Mouse (Mus musculus) embryonic fibroblast, embryonic 13.5 days (primary cell): Measurements from ENCODE around the gene Sec13.

Source experiments
- CTCF ChIP-seq: IDR thresholded peaks from 2 replicates; pipeline ENCODE4 v1.5.1; 2011; ENCODE audit warnings: mild to moderate bottlenecking, control low read depth, low read length, moderate library complexity, borderline replicate concordance; ENCODE audit not compliant: insufficient read depth
- POLR2A ChIP-seq: IDR thresholded peaks from 2 replicates; pipeline ENCODE4 v1.6.1; 2011; ENCODE audit warnings: low read depth, mild to moderate bottlenecking, control low read depth, low read length, moderate library complexity

GRCm38 (mm10) chr6:113678246-113679012, 62.1 kb downstream of the Sec13 start:
- TF ChIP-seq CTCF (no peak), POLR2A (no peak)
